Mouse (Mus musculus): ENCODE data around the gene Bmx. TPM values are rescaled to one million over a fixed set of nuclear protein-coding genes. Genes with fewer than 3 reads are reported as not detected.

Bmx gene
- polyA plus RNA-seq (2012) = not detected in 2 replicates

DNA sequence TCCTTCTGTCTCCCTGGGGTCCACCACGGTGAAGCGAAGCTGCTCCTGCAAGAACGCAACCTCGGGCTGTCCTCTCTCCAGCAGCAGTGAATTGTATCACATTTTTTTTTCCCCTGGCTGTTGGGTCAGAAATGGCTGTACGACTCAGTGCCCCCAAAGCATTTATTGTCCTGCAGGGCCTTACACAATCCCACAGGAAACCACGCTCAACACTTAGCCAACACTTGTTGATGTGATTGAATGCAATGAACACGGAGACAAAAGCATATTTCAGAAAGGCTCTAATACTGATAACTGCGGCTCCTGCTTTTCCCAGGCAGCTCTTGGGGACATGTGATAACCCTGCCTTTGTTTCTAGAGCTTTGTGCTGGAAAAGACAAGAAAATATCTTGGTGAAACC, at the start of gene Bmx:
Gene Bmx (minus strand): TSS at position 137 of the 400 bp plus-strand sequence.
- TF ChIP-seq TAL1 (IDR thresholded peaks at IDR 0.05; ENCODE audit: low read length) (no peak), GATA1 (IDR thresholded peaks at IDR 0.05; ENCODE audit: low read length) (no peak)

DNA sequence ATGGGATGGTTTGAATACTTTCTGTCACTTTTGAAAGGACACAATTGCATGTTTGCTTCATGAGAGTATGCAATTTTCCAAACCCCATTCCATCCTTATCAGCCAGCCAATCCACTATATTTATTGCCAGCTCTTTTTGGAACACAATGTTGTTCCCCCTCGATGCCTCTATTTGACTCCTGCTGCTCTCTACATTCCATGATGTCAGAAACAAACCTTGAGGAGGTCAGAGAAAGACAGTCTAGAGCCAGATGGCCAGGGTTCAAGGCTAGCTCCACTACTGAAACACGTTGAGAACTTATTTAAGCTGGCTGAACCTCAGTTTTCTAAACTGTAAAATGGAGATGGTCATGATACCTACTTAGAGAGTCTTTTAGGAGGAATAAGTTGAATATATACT, 48.3 kb upstream of the Bmx start:
- Histone ChIP-seq H3K36me3 (ENCODE audit: control insufficient read depth) (peaks cover 8% of the 10 kb centered on the region), H3K27me3 (ENCODE audit: control insufficient read depth) (no peaks in the 10 kb centered on the region), H3K9me3 (ENCODE audit: control insufficient read depth, low read length) (no peaks in the 10 kb centered on the region), H3K4me3 (replicated peaks) (no peak overlapping the region), H3K4me1 (ENCODE audit: control insufficient read depth) (no peaks in the 10 kb centered on the region)
- TF ChIP-seq GATA1 (IDR thresholded peaks at IDR 0.05; ENCODE audit: low read length) (no peak), TAL1 (IDR thresholded peaks at IDR 0.05; ENCODE audit: low read length) (no peak)

More for the DNA sequence above, at the start of gene Bmx:
- Histone ChIP-seq H3K36me3 (ENCODE audit: control insufficient read depth) (no peaks in the 10 kb centered on the region), H3K4me1 (ENCODE audit: control insufficient read depth) (no peaks in the 10 kb centered on the region), H3K27me3 (ENCODE audit: control insufficient read depth) (no peaks in the 10 kb centered on the region), H3K4me3 (replicated peaks) (no peak within 1 kb of the TSS), H3K9me3 (ENCODE audit: control insufficient read depth, low read length) (no peaks in the 10 kb centered on the region)

DNA sequence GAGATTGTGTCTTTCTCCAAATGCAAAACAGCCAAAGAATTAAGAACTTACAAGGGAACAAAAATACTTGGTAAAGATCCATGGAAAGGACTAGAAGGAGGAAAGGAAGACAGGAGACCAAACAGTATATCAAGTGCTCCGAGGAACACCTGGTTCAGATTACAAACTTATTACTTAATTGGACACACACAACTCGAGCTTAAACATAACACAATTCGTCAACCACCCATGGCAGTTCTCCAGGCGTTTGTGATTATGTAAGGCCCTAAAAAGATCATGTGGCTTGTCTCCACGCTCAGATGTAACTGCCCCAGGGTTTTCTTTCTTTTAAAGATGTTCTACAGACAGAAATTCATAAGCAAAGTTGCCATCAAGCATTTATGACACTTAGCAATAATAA, 33.2 kb upstream of the Bmx start:
- Histone ChIP-seq H3K9me3 (ENCODE audit: control insufficient read depth, low read length) (no peaks in the 10 kb centered on the region), H3K4me1 (ENCODE audit: control insufficient read depth) (no peaks in the 10 kb centered on the region), H3K27me3 (ENCODE audit: control insufficient read depth) (no peaks in the 10 kb centered on the region), H3K36me3 (ENCODE audit: control insufficient read depth) (no peaks in the 10 kb centered on the region; the same call in 1 of the 2 replicates), H3K4me3 (replicated peaks) (no peak overlapping the region)
- TF ChIP-seq TAL1 (IDR thresholded peaks at IDR 0.05; ENCODE audit: low read length) (no peak), GATA1 (IDR thresholded peaks at IDR 0.05; ENCODE audit: low read length) (no peak)

DNA sequence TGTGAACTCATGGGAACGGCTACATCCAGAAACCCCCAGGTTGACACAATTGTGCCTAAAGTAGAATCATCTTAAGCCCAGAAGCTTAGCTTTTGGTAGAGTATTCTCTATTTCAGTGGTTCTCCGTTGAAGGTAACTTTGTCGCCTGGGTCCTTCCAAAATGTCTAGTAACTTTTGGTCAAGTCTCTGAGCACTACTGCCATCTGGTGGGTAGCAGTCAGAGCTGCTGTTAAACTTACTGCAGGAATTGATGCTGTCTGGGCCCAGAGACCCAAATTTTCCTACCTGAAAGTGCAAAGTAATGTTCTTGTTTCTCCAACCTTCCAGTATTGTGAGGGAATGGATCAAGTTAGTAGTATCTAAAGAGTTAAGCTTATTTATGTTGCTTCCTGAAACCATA, 29.1 kb upstream of the Bmx start:
- Histone ChIP-seq H3K9me3 (ENCODE audit: control insufficient read depth, low read length) (no peaks in the 10 kb centered on the region), H3K36me3 (ENCODE audit: control insufficient read depth) (peaks cover 6% of the 10 kb centered on the region)
- TF ChIP-seq GATA1 (IDR thresholded peaks at IDR 0.05; ENCODE audit: low read length) (no peak), TAL1 (IDR thresholded peaks at IDR 0.05; ENCODE audit: low read length) (no peak)

DNA sequence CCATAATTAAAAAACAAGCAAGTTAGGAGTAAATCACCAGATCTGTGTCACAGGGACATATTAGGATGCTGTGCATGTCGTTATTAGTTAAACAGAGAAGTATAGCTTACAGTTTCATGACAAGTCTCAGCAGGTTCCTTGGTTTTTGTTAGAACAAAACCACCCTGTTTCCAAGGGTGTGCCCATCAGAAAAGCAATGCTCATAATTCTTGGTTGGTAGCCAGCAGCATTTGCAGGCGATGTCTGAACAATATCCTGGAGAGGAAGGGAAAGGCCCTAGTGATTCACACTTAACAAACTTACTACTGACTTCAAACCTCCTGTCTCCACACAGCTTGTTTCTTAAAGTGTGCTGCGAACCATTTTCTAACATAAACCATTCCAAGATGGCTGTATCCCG, 25.8 kb upstream of the Bmx start:
- no peaks in the 10 kb centered on the region for H3K27me3 ChIP-seq (ENCODE audit: control insufficient read depth)
- H3K36me3 ChIP-seq (ENCODE audit: control insufficient read depth) = peaks cover 20% of the 10 kb centered on the region
- no peak for TF ChIP-seq GATA1 (IDR thresholded peaks at IDR 0.05; ENCODE audit: low read length)
- no peak for TF ChIP-seq TAL1 (IDR thresholded peaks at IDR 0.05; ENCODE audit: low read length)
- H3K4me1 ChIP-seq (ENCODE audit: control insufficient read depth) = no peaks in the 10 kb centered on the region
- no peaks in the 10 kb centered on the region for H3K9me3 ChIP-seq (ENCODE audit: control insufficient read depth, low read length)
- H3K4me3 ChIP-seq (replicated peaks) = no peak overlapping the region

More for the DNA sequence above, 29.1 kb upstream of the Bmx start:
- Histone ChIP-seq H3K4me1 (ENCODE audit: control insufficient read depth) (no peaks in the 10 kb centered on the region), H3K27me3 (ENCODE audit: control insufficient read depth) (no peaks in the 10 kb centered on the region), H3K4me3 (replicated peaks) (no peak overlapping the region)

DNA sequence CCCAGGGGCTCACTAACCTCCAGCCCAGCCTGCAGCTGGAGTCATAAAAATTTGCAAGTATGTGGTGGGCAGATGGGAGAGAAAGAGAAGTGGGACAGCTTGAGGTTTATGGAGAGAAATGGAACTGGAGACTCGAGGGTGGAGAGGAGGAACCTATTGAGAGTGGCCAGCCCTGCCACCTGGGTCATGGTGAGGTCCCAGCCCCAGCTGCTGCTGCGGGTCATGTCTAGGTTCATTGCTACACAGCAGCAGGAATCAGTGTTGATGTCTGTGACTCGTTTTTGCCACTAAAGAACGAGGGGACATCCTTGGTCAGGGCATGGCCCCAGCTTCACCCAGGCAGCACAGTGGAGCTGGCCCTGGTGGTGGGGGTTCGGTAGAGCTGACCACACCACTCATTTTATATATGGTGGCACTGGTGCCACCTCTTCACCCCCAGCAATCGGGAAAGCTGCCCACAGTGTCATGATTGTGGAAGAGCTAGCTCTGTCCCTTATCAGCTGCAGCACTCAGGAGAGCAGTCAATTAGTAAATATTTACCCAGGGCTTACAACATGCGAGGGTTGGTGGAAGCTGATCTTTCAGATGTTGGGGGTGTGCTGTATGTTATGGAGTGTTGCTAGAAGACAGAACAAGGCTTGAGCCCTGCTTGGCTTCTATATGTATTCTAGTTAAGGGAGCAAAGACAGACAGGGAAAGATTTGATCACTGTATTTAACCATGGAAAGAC, 23.1 kb upstream of the Bmx start:
- Histone ChIP-seq H3K4me3 (replicated peaks) (no peak overlapping the region), H3K36me3 (ENCODE audit: control insufficient read depth) (peaks cover 20% of the 10 kb centered on the region), H3K4me1 (ENCODE audit: control insufficient read depth) (no peaks in the 10 kb centered on the region), H3K27me3 (ENCODE audit: control insufficient read depth) (no peaks in the 10 kb centered on the region), H3K9me3 (ENCODE audit: control insufficient read depth, low read length) (no peaks in the 10 kb centered on the region)
- no peak for TF ChIP-seq GATA1 (IDR thresholded peaks at IDR 0.05; ENCODE audit: low read length)
- no peak for TF ChIP-seq TAL1 (IDR thresholded peaks at IDR 0.05; ENCODE audit: low read length)

DNA sequence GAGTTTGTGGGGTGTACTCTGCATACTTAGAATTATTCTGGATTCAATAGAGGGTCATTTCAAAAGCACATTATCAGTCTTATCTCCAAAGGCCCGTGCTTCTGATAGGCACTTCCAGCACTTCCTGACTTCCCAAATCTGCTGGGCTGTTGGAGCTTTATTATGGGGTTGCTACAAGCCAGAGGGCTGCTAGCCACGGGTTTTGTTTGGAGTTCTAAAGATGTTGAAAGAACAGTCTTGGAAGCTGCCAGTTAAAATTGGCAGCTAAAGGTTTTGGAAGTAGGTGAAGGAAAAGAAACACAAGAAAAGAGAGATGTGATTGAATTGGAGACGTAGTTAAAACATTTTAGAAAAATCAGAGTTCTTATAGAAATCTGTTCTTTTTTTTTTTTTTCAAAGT, 17.5 kb upstream of the Bmx start:
- Histone ChIP-seq H3K9me3 (ENCODE audit: control insufficient read depth, low read length) (no peaks in the 10 kb centered on the region), H3K27me3 (ENCODE audit: control insufficient read depth) (no peaks in the 10 kb centered on the region), H3K4me3 (replicated peaks) (no peak overlapping the region), H3K4me1 (ENCODE audit: control insufficient read depth) (peaks cover 8% of the 10 kb centered on the region), H3K36me3 (ENCODE audit: control insufficient read depth) (peaks cover 22% of the 10 kb centered on the region)
- TF ChIP-seq GATA1 (IDR thresholded peaks at IDR 0.05; ENCODE audit: low read length) (no peak), TAL1 (IDR thresholded peaks at IDR 0.05; ENCODE audit: low read length) (no peak)

DNA sequence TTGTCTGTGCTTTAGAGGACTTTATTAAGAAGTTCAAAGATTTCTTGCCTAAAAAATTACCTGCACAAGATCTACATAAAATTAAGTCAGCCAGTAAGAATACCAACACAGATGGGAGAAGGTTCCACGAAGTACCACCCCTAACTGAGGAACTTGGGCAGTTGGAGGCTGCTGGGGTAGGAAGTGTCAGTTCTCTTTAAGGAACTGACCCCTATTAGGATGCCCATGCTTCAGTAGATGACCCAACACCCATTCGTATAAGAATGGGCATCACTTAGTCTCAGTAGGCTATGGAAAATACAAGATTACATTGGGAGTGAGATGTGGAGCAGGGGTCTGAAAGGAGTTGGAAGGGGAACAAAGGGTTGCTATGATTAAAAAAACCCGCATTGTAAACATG, 12.6 kb upstream of the Bmx start:
- Histone ChIP-seq H3K4me1 (ENCODE audit: control insufficient read depth) (peaks cover 18% of the 10 kb centered on the region), H3K4me3 (replicated peaks) (peak overlapping the region; percentile 75), H3K36me3 (ENCODE audit: control insufficient read depth) (peaks cover 19% of the 10 kb centered on the region), H3K27me3 (ENCODE audit: control insufficient read depth) (no peaks in the 10 kb centered on the region; the same call in 1 of the 2 replicates), H3K9me3 (ENCODE audit: control insufficient read depth, low read length) (no peaks in the 10 kb centered on the region)
- TF ChIP-seq TAL1 (IDR thresholded peaks at IDR 0.05; ENCODE audit: low read length) = no peak
- TF ChIP-seq GATA1 (IDR thresholded peaks at IDR 0.05; ENCODE audit: low read length) = no peak

DNA sequence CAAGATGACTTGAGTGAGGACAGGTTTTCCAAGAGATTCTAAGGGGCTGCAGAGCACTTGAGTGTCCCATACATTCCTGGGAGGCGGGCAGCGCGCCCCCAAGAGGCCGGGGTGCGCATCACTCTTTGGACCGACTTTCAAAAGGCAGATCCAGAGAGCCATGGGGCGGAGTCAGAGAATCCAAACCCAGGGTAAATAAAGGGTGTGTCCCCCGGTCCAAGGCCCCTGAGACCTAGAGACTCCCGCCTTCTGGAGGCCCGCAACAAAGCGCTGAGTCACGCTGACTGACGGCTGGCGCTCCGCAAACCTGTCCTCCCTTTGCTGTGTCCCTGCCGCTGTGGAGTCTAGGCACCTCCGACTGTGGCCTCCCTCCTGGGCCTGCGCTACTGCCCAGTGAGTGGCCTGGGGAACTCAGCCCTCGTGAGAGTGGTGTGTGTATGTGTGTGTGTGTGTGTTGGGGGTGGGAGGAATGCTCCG, 11.3 kb upstream of the Bmx start, which contains the start of gene Pir:
Gene Pir (plus strand): TSS at position 87 of the 477 bp plus-strand sequence.
- Histone ChIP-seq H3K4me3 (replicated peaks) (peak within 1 kb of the TSS; percentile 75), H3K27me3 (ENCODE audit: control insufficient read depth) (no peaks in the 10 kb centered on the region; the same call in 1 of the 2 replicates), H3K36me3 (ENCODE audit: control insufficient read depth) (peaks cover 19% of the 10 kb centered on the region), H3K9me3 (ENCODE audit: control insufficient read depth, low read length) (no peaks in the 10 kb centered on the region), H3K4me1 (ENCODE audit: control insufficient read depth) (peaks cover 18% of the 10 kb centered on the region)
- no peak for TF ChIP-seq TAL1 (IDR thresholded peaks at IDR 0.05; ENCODE audit: low read length)
- no peak for TF ChIP-seq GATA1 (IDR thresholded peaks at IDR 0.05; ENCODE audit: low read length)
